Mouse (Mus musculus): ENCODE data around the gene Rnf40. TPM values are rescaled to one million over a fixed set of nuclear protein-coding genes. Genes with fewer than 3 reads are reported as not detected.
"Not testable (repeated sequence)": the region's sequence is repeated elsewhere in the genome, so short reads cannot be mapped to it uniquely, and the experiment has no call there.

The Rnf40 gene
- total RNA-seq, 1 experiment, result 71.0 TPM

GRCm38 (mm10) chr7:127616881-127617280 is 28.3 kb downstream of the Rnf40 start:
- H3K4me3 ChIP-seq (ENCODE audit: insufficient read depth in 1 of 2, low read depth in 1 of 2, low read length in 2 of 2, poor library complexity in 1 of 2, severe bottlenecking in 1 of 2), result no peak overlapping the region
- peaks cover 10% of the 10 kb centered on the region; the same call in 1 of the 2 replicates for H3K36me3 ChIP-seq (ENCODE audit: control insufficient read depth, insufficient read depth, low read length, poor library complexity, severe bottlenecking)
- no peak for DNase-seq (ENCODE audit: low read depth, low spot score)
- no peak for TF ChIP-seq ZC3H11A (IDR thresholded peaks at IDR 0.05; ENCODE audit: borderline replicate concordance, low read depth, low read length)
- TF ChIP-seq ZNF384 (IDR thresholded peaks at IDR 0.05; ENCODE audit: low read depth, low read length), result no peak
- no peak for TF ChIP-seq MAFK (IDR thresholded peaks at IDR 0.05; ENCODE audit: insufficient read depth, low read depth, low read length)
- H3K4me1 ChIP-seq (ENCODE audit: control insufficient read depth in 2 of 2, insufficient read depth in 2 of 2, low read length in 2 of 2, poor library complexity in 1 of 2), result peaks cover 0 to 3% of the 10 kb centered on the region in 2 experiments; a peak in 1 of 4 replicates
- peaks cover 10% of the 10 kb centered on the region for H3K9me3 ChIP-seq (ENCODE audit: control insufficient read depth, insufficient read depth, low read depth, low read length)
- H3K9ac ChIP-seq (ENCODE audit: insufficient read depth, low read depth, low read length, poor library complexity, severe bottlenecking), result no peak overlapping the region
- in situ Hi-C loops (cut with MboI; ENCODE audit: low sequenced_read_pairs in 2 of 2, unreplicated experiment in 2 of 2), result no loop called here
- H3K27ac ChIP-seq (ENCODE audit: insufficient read depth, low read depth, low read length, poor library complexity, severe bottlenecking), result no peak overlapping the region

GRCm38 (mm10) chr7:127617962-127618361 is 29.4 kb downstream of the Rnf40 start:
- Histone ChIP-seq H3K9me3 (ENCODE audit: control insufficient read depth, insufficient read depth, low read depth, low read length) (peaks cover 10% of the 10 kb centered on the region), H3K9ac (ENCODE audit: insufficient read depth, low read depth, low read length, poor library complexity, severe bottlenecking) (no peak overlapping the region), H3K4me3 (ENCODE audit: insufficient read depth in 1 of 2, low read depth in 1 of 2, low read length in 2 of 2, poor library complexity in 1 of 2, severe bottlenecking in 1 of 2) (no peak overlapping the region), H3K4me1 (ENCODE audit: control insufficient read depth in 2 of 2, insufficient read depth in 2 of 2, low read length in 2 of 2, poor library complexity in 1 of 2) (peaks cover 0 to 3% of the 10 kb centered on the region in 2 experiments; a peak in 1 of 4 replicates), H3K27ac (ENCODE audit: insufficient read depth, low read depth, low read length, poor library complexity, severe bottlenecking) (no peak overlapping the region), H3K36me3 (ENCODE audit: control insufficient read depth, insufficient read depth, low read length, poor library complexity, severe bottlenecking) (no peaks in the 10 kb centered on the region)
- DNase-seq (ENCODE audit: low read depth, low spot score), result no peak
- TF ChIP-seq MAFK (IDR thresholded peaks at IDR 0.05; ENCODE audit: insufficient read depth, low read depth, low read length), result no peak
- no peak for TF ChIP-seq ZNF384 (IDR thresholded peaks at IDR 0.05; ENCODE audit: low read depth, low read length)
- TF ChIP-seq HCFC1 (IDR thresholded peaks at IDR 0.05; ENCODE audit: borderline replicate concordance, insufficient read depth, low read length), result no peak
- TF ChIP-seq ZC3H11A (IDR thresholded peaks at IDR 0.05; ENCODE audit: borderline replicate concordance, low read depth, low read length), result no peak
- no peak for TF ChIP-seq CHD2 (IDR thresholded peaks at IDR 0.05; ENCODE audit: low read depth, low read length)
- in situ Hi-C loops (cut with MboI; ENCODE audit: low sequenced_read_pairs in 2 of 2, unreplicated experiment in 2 of 2), result no loop called here

- H3K36me3 ChIP-seq (ENCODE audit: control insufficient read depth, insufficient read depth, low read length, poor library complexity, severe bottlenecking); DNase-seq (ENCODE audit: low read depth, low spot score); in situ Hi-C loops (cut with MboI; ENCODE audit: low sequenced_read_pairs in 2 of 2, unreplicated experiment in 2 of 2); H3K4me1 ChIP-seq (ENCODE audit: control insufficient read depth in 2 of 2, insufficient read depth in 2 of 2, low read length in 2 of 2, poor library complexity in 1 of 2); H3K9ac ChIP-seq (ENCODE audit: insufficient read depth, low read depth, low read length, poor library complexity, severe bottlenecking); H3K4me3 ChIP-seq (ENCODE audit: insufficient read depth in 1 of 2, low read depth in 1 of 2, low read length in 2 of 2, poor library complexity in 1 of 2, severe bottlenecking in 1 of 2); H3K27ac ChIP-seq (ENCODE audit: insufficient read depth, low read depth, low read length, poor library complexity, severe bottlenecking); H3K9me3 ChIP-seq (ENCODE audit: control insufficient read depth, insufficient read depth, low read depth, low read length): not testable (repeated sequence)
These were observed 29.8 kb downstream of the Rnf40 start for GRCm38 (mm10) chr7:127618402-127618801.

GRCm38 (mm10) chr7:127626039-127626438 is 37.5 kb downstream of the Rnf40 start:
- H3K9me3 ChIP-seq (ENCODE audit: control insufficient read depth, insufficient read depth, low read depth, low read length), result peaks cover 7% of the 10 kb centered on the region; the same call in 1 of the 2 replicates
- TF ChIP-seq ZNF384 (IDR thresholded peaks at IDR 0.05; ENCODE audit: low read depth, low read length), result no peak
- TF ChIP-seq MAFK (IDR thresholded peaks at IDR 0.05; ENCODE audit: insufficient read depth, low read depth, low read length), result no peak
- no peak for TF ChIP-seq HCFC1 (IDR thresholded peaks at IDR 0.05; ENCODE audit: borderline replicate concordance, insufficient read depth, low read length)
- no peak for TF ChIP-seq ZC3H11A (IDR thresholded peaks at IDR 0.05; ENCODE audit: borderline replicate concordance, low read depth, low read length)
- TF ChIP-seq CHD2 (IDR thresholded peaks at IDR 0.05; ENCODE audit: low read depth, low read length), result no peak
- no peak overlapping the region for H3K9ac ChIP-seq (ENCODE audit: insufficient read depth, low read depth, low read length, poor library complexity, severe bottlenecking)
- no peak overlapping the region for H3K4me3 ChIP-seq (ENCODE audit: insufficient read depth in 1 of 2, low read depth in 1 of 2, low read length in 2 of 2, poor library complexity in 1 of 2, severe bottlenecking in 1 of 2)
- no peaks in the 10 kb centered on the region for H3K4me1 ChIP-seq (ENCODE audit: control insufficient read depth in 2 of 2, insufficient read depth in 2 of 2, low read length in 2 of 2, poor library complexity in 1 of 2)
- DNase-seq (ENCODE audit: low read depth, low spot score), result no peak
- peaks cover 1% of the 10 kb centered on the region; the same call in 1 of the 2 replicates for H3K36me3 ChIP-seq (ENCODE audit: control insufficient read depth, insufficient read depth, low read length, poor library complexity, severe bottlenecking)
- in situ Hi-C loops (cut with MboI; ENCODE audit: low sequenced_read_pairs in 2 of 2, unreplicated experiment in 2 of 2), result no loop called here
- H3K27ac ChIP-seq (ENCODE audit: insufficient read depth, low read depth, low read length, poor library complexity, severe bottlenecking), result no peak overlapping the region

GRCm38 (mm10) chr7:127626471-127626870 is 37.9 kb downstream of the Rnf40 start:
- Histone ChIP-seq H3K4me1 (ENCODE audit: control insufficient read depth in 2 of 2, insufficient read depth in 2 of 2, low read length in 2 of 2, poor library complexity in 1 of 2) (no peaks in the 10 kb centered on the region), H3K9ac (ENCODE audit: insufficient read depth, low read depth, low read length, poor library complexity, severe bottlenecking) (no peak overlapping the region), H3K27ac (ENCODE audit: insufficient read depth, low read depth, low read length, poor library complexity, severe bottlenecking) (no peak overlapping the region), H3K36me3 (ENCODE audit: control insufficient read depth, insufficient read depth, low read length, poor library complexity, severe bottlenecking) (peaks cover 1% of the 10 kb centered on the region; the same call in 1 of the 2 replicates), H3K4me3 (ENCODE audit: insufficient read depth in 1 of 2, low read depth in 1 of 2, low read length in 2 of 2, poor library complexity in 1 of 2, severe bottlenecking in 1 of 2) (no peak overlapping the region), H3K9me3 (ENCODE audit: control insufficient read depth, insufficient read depth, low read depth, low read length) (peaks cover 7% of the 10 kb centered on the region; the same call in 1 of the 2 replicates)
- in situ Hi-C loops (cut with MboI; ENCODE audit: low sequenced_read_pairs in 2 of 2, unreplicated experiment in 2 of 2), result no loop called here
- no peak for DNase-seq (ENCODE audit: low read depth, low spot score)
- TF ChIP-seq ZNF384 (IDR thresholded peaks at IDR 0.05; ENCODE audit: low read depth, low read length) (no peak), CHD2 (IDR thresholded peaks at IDR 0.05; ENCODE audit: low read depth, low read length) (no peak), MAFK (IDR thresholded peaks at IDR 0.05; ENCODE audit: insufficient read depth, low read depth, low read length) (no peak), ZC3H11A (IDR thresholded peaks at IDR 0.05; ENCODE audit: borderline replicate concordance, low read depth, low read length) (no peak), HCFC1 (IDR thresholded peaks at IDR 0.05; ENCODE audit: borderline replicate concordance, insufficient read depth, low read length) (no peak)

Data from ES-E14 (cell line).